Mouse (Mus musculus): ENCODE data around the gene Ppp4r3b.

Gene Ppp4r3b

GRCm38 (mm10) chr11:29172563-29173124 lies at the start of gene Ppp4r3b:
Ppp4r3b (plus strand) TSS chr11:29172890.
- DNase-seq (ENCODE audit: low spot score) = peak; percentile 96

DNA sequence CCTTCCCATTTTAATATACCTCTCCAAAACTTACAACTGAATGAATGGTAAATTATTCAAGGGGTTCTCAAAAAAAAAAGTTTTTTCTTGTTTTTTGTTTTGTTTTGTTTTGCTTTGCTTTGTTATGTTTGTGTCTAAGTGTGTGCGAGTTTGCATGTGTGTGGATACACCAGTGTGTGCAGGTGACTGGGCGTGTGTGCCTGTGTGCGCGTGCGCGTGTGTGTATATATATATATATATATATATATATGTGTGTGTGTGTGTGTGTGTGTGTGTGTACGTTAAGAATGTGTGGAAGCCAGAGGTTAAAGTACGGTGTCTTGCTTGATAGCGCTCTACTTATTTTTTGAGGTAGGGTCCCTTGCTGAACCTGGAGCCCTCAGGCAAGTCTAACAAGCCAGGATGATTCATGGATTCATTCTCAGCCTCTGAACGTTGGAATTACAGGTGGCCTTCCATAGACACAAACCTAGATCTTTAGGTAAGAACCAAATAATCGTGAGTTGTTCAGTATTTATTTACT lies 42.8 kb upstream of the Ppp4r3b start:
- DNase-seq (ENCODE audit: low spot score) = no peak

- DNase-seq (ENCODE audit: low spot score) = peak; percentile 94
Measured at GRCm38 (mm10) chr11:29130385-29131355, 42.0 kb upstream of the Ppp4r3b start, which contains the start of gene Pnpt1. Pnpt1 (plus strand) TSS chr11:29130744.

DNA sequence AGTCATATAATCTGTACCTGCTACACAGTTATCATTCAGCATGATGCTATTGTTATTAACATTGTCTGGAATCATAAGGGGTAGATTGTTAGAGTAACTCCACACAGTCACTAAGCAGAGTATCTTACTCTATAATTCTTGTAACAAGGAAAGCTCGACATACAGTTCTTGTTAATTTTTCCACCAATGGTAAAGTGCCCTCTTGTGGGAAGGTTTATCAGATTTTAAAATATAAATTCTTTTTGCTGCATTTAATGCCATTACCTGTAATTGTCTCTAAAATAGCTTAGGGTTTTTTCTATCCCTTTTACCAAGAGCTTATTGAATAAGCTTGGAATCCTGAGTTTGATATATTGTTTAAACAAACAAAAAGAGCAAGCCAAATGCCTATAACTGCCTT lies 32.0 kb upstream of the Ppp4r3b start:
- no peak for DNase-seq (ENCODE audit: low spot score)

DNA sequence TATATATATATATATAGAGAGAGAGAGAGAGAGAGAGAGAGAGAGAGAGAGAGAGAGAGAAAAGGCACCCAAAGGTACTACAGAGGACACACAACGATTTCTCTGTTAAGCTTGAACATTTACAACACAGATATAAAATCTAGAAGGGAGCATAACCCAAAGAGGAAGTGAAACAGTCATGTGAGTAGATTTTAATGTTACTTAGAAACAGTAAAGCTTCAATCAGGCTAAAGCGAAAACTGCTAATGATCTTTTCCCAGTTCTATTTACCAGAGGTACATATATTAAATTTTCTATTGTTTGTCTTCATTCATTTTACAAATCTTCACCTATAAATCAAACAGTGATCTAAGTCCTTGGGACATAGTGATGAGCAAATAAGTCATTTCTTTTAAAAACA lies 23.8 kb upstream of the Ppp4r3b start:
- no peak for DNase-seq (ENCODE audit: low spot score)

DNA sequence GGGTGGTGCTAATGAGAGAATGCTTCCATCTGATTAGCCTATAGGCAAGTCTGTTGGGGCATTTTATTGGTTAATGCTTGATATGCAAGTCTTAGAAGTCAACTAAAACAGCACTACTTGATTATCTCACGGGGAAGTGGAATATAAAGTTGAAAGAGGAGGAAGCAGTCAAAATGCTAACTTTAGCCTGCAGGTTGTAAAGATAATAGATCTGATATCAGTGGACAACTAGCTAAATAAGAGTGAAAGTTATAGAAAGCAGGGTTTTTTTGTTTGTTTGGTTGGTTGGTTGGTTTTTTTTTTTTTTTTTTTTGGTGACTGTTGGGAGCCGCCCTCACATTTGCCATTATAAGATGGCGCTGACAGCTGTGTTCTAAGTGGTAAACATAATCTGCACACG lies 9.1 kb upstream of the Ppp4r3b start:
- DNase-seq (ENCODE audit: low spot score) = no peak

GRCm38 (mm10) chr11:29171959-29172391 lies 715 bp upstream of the Ppp4r3b start:
- DNase-seq (ENCODE audit: low spot score) = peak; percentile 43

DNA sequence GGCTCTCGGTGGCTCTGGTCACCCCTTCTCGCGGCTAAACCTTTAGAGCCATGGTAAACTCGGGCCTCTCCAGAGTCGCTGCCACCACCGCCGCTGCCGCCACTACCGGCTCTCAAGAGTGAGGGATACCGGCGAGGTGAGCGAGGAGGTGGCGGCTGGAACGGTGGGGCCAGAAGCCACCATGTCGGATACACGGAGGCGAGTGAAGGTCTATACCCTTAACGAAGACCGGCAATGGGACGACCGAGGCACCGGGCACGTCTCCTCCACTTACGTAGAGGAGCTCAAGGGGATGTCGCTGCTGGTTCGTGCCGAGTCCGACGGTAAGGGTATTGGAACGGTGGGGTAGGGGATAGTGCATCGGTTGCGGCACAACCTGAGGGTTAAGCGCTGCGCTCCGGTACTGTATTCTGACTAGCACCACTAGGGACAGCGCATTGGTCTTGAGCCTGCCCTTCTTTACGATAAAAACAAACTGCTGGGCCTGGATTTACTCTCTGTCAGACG lies 488 bp downstream of the Ppp4r3b start:
- peak; percentile 82 for DNase-seq (ENCODE audit: low spot score)

DNA sequence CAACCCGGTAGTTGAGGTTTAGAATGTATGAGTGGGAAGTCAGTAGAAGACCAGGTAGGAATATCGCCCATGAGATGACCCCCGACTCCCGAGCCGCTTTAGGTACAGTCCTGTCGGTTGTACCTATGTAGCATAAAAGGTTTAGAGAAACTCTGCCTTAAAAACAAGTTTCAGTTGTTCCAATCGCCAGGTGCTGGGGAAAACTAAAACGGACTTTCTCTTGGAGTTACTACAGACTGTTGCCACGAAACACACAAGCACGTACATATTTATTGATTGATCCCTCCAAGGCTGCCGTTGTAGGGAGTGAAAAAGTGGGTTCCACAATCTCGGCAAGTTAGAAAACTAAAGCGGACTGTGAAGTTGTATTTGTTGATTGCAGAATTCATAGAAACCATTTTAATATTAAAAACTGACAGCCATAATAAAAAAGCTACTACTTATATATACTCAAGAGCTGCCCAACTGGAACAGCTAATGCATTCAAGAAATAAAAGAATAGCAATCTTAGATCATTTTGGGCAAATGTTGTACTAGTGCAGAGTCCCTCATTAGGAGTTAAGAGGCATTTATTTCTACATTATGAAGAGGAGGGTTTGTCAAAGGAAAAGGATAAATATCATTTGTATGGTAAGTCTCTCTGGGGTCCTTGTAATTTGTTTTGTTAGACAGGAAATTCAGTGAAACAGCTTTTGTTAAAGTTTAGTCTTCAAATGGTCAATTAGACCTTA lies 1.2 kb downstream of the Ppp4r3b start:
- DNase-seq (ENCODE audit: low spot score) = no peak

DNA sequence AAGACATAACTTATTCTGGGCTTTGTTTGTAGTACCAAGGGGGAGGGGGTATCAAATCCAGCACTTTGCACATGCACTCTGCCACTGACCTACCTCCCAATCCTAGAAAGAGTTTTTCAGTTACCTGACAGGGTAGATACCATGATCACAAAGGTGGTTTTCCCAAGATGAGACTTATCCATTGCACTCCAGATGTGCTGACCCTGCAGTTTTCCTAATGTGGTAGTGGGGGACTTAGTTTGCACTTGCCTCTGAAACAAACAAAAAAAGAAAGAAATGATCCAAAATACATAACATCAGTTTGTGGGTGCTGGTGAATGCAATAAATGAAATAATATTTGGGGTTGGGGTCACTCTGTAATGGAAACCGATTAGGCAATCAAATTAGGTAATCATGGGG lies 6.6 kb downstream of the Ppp4r3b start:
- DNase-seq (ENCODE audit: low spot score) = no peak

DNA sequence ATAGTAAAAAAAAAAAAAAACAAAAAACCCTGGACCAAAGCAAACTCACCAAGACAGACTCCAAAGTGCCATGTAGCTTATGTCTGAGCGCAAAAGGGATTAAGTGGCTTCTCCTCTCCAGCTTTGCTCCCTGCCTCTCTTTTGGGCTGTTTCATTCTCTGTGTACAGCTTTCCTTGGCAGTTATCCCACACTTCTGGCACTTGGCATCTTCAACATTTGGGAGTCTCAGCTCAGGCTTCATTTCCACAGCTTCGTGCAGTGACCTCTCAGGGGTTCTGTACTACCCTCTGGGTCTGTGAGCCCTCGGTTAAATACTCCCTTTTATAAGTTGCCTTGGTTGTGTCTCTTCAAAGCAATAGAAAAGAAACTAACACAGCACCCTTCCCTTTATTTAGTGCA lies 8.0 kb downstream of the Ppp4r3b start:
- DNase-seq (ENCODE audit: low spot score) = no peak

GRCm38 (mm10) chr11:29181751-29182150 lies 9.1 kb downstream of the Ppp4r3b start:
- DNase-seq (ENCODE audit: low spot score) = no peak

- no peak for DNase-seq (ENCODE audit: low spot score)
Measured at GRCm38 (mm10) chr11:29188981-29189380, 16.3 kb downstream of the Ppp4r3b start.

- peak; percentile 13 for DNase-seq (ENCODE audit: low spot score)
Measured at GRCm38 (mm10) chr11:29203653-29204052, 31.0 kb downstream of the Ppp4r3b start.

DNA sequence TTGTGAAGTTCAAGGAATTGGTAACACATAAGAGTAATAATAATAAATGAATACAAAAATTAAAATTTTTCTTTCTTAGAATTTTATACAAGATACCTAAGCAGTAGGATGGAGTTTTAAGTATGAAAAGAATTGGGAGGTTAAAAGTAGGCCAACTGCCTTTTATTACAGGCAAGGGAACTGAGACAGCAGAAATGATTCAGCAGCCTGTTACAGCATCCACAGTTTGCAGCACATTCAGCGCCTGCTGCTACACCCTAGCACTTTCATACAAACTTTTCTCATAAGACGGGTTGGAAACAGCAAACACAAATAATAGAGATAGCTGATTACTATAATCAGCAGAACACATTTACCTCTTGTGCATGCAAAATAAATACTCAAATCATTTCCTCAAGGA lies 37.1 kb downstream of the Ppp4r3b start:
- DNase-seq (ENCODE audit: low spot score) = no peak

- no peak for DNase-seq (ENCODE audit: low spot score)
Measured at GRCm38 (mm10) chr11:29216196-29216595, 43.5 kb downstream of the Ppp4r3b start.

DNA sequence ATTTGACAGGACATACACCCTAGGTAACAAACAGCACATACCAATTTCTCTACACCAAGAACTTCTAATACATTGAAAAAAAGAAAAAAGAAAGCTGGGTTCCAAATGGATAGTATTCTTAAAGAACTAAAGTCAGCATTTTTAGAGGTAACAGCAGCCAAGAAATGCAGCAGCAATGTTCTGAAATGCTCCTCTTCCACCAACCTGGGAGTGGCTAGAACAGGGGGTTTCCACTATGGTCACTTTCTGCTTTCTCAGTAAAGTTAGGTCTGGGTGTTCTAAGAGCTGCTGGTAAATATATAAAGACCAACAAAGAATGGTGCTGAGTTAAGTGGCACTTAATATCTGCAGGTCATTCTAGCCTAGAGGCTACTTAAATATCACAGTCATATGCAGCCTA lies 46.4 kb downstream of the Ppp4r3b start:
- DNase-seq (ENCODE audit: low spot score) = no peak

GRCm38 (mm10) chr11:29222310-29222709 lies 49.6 kb downstream of the Ppp4r3b start:
- DNase-seq (ENCODE audit: low spot score) = no peak

GRCm38 (mm10) chr11:29224754-29225153 lies 52.1 kb downstream of the Ppp4r3b start:
- DNase-seq (ENCODE audit: low spot score) = no peak

DNA sequence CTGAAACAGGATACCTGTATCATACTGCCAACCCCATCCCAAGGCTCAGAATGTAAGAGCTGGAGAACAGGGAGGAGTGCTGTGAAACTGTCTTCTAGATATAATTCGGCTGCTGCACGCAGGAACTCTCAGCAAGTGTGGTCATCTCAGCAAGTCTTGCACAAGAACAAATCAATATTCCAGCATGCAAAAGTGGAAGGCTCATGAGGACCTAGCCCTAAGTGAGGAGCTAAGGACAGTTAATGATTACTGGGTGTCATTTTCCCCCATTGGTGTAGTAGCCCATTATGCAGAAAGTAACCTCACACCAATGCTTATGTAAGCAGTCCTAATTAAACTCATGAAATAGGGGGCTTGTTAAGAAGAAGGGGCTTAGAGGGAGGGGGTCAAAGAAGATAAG lies 56.3 kb downstream of the Ppp4r3b start:
- DNase-seq (ENCODE audit: low spot score) = no peak

DNA sequence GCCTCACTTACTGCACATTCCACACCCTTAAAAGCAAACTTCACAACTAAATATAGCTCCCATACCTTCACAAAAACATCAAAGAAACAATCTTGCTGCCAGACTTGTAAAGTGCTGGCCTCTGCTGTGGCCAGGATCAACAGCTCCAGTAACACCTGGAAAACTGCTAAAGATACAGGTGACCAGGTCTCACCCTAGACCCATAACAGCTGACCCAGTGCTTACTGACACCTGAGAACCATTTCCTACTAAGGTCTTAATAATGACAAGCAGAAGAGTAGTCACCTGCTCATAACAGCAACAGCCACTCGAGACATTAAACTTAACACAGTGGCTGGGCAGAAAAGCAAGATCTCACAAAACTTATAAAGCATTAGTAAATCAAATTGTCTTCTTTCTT lies 60.9 kb downstream of the Ppp4r3b start:
- DNase-seq (ENCODE audit: low spot score) = no peak

DNA sequence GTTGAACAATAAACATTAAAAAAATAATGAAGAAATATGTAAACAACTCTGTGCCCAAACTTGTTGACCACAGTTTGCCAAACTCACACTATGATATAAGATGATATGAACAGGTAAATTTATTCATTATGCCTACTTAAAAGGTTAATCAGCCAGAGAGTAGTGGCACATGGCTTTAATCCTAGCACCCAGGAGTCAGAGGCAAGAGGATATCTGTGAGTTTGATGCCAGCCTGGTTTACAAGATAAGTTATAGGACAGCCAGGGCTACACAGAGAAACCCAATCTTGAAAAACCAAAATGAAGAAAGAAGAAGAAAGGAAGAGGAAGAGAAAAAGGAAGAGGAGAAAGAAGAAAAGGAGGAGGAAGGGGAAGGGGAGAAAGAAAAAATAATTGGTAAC lies 64.7 kb downstream of the Ppp4r3b start:
- DNase-seq (ENCODE audit: low spot score) = no peak
